Mouse (Mus musculus) megakaryocyte, embryonic 14.5 days (primary cell): ENCODE measurements around the gene Mcrs1.

Experiments
- FLI1 ChIP-seq: IDR thresholded peaks from 2 replicates; pipeline ENCODE4 v1.6.1; 2012; ENCODE audit warnings: low read length, inconsistent platforms, mixed read lengths
- GATA1 ChIP-seq: IDR thresholded peaks from 3 replicates; pipeline ENCODE4 v1.6.1; 2012; ENCODE audit warnings: mixed read lengths, low read length, inconsistent platforms, borderline replicate concordance

DNA sequence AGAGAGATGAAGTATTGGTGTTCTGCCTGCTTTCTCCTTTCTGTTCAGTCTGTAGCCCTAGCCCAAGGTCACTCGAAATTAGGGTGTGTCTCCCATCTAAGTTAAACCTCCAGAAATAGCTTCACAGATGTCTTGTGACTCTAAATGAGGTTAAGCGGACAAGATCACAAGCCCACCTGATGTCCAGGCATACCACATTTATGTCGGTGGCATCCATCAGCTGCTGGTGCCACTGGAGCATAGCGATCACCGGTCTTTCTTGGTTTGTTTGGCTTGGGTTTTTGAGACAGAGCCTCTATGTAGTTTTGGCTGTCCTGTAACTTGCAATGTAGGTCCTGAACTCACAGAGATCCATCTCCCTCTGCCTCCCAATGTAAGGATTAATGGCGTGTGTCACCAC lies 2.0 kb upstream of the Mcrs1 start:
- TF ChIP-seq GATA1, result no peak
- no peak for TF ChIP-seq FLI1
